Mouse (Mus musculus) neural tube, embryonic 13.5 days (tissue): ENCODE measurements around the gene Fam222b. TPM values are rescaled to one million over a fixed set of nuclear protein-coding genes. Genes with fewer than 3 reads are reported as not detected.

Experiments
- ATAC-seq: fragments of 200-750 bp; cut with Nextera tagmentation; 2 replicates; pipeline ENCODE4 v1.8.0; 2017; ENCODE audit warnings: low read depth, mild to moderate bottlenecking, moderate TSS enrichment, moderate library complexity
- H3K27ac ChIP-seq: fragments of 300-500 bp; sonication (generic); replicated peaks from 2 replicates; pipeline ENCODE4 v1.5.1; 2015; ENCODE audit warnings: moderate library complexity, mild to moderate bottlenecking, inconsistent platforms
- H3K27me3 ChIP-seq: fragments of 300-500 bp; sonication (generic); 2 replicates; pipeline ENCODE4 v1.6.1; 2015; ENCODE audit warnings: mild to moderate bottlenecking, inconsistent platforms
- H3K36me3 ChIP-seq: fragments of 300-500 bp; sonication (generic); 2 replicates; pipeline ENCODE4 v1.6.1; 2015; ENCODE audit warnings: mild to moderate bottlenecking, inconsistent platforms
- H3K4me1 ChIP-seq: fragments of 300-500 bp; sonication (generic); replicated peaks from 2 replicates; pipeline ENCODE4 v1.6.1; 2015; ENCODE audit warnings: inconsistent platforms
- H3K4me2 ChIP-seq: fragments of 300-500 bp; sonication (generic); 2 replicates; pipeline ENCODE4 v1.6.1; 2015; ENCODE audit warnings: inconsistent platforms, mild to moderate bottlenecking, moderate library complexity
- H3K4me3 ChIP-seq: fragments of 300-500 bp; sonication (generic); 2 replicates; pipeline ENCODE4 v1.5.1; 2015; ENCODE audit warnings: mild to moderate bottlenecking, inconsistent platforms
- H3K9ac ChIP-seq: fragments of 300-500 bp; sonication (generic); 2 replicates; pipeline ENCODE4 v1.6.1; 2015; ENCODE audit warnings: moderate library complexity, mild to moderate bottlenecking, inconsistent platforms
- H3K9me3 ChIP-seq: fragments of 300-500 bp; sonication (generic); 2 replicates; pipeline ENCODE4 v1.6.1; 2016; ENCODE audit warnings: inconsistent platforms
- WGBS: fragments of 180-500 bp; shearing (Covaris S2); methylation state at CpG from one replicate; pipeline ENCODE4 v1.1.7; 2015; 5-methylcytosine and 5-hydroxymethylcytosine counted together
- polyA plus RNA-seq: library from polyadenylated mRNA; unstranded; fragments of >200 nt; fragmentation: Nextera tagmentation; extraction: Ambion mirVana; gene quantifications from 2 replicates; pipeline ENCODE4 v1.2.1, GENCODE M21; 2015

The Fam222b gene
- polyA plus RNA-seq, 1 experiment from 2014 or later: 28.8 TPM

GRCm38 (mm10) chr11:78188331-78189233 lies 94.1 kb downstream of the Fam222b start, which contains the start of gene Rab34:
TSS of gene Rab34 (plus strand) at chr11:78188430.
- Histone ChIP-seq H3K27me3 (no peaks in the 10 kb centered on the region), H3K9me3 (no peaks in the 10 kb centered on the region), H3K4me3 (peak within 1 kb of the TSS; percentile 74), H3K9ac (peak within 1 kb of the TSS; percentile 97), H3K27ac (peak within 1 kb of the TSS; percentile 95), H3K4me1 (peaks cover 31% of the 10 kb centered on the region), H3K4me2 (peak within 1 kb of the TSS; percentile 68), H3K36me3 (peaks cover 31% of the 10 kb centered on the region)
- WGBS: under 1% methylated on average over 78 of the region's 80 CpGs
- peak; percentile 76 for ATAC-seq

- peaks cover 36% of the 10 kb centered on the region for H3K36me3 ChIP-seq
- peak overlapping the region; percentile 97 for H3K9ac ChIP-seq
- H3K4me1 ChIP-seq: peaks cover 27% of the 10 kb centered on the region
- no peaks in the 10 kb centered on the region for H3K9me3 ChIP-seq
- H3K27me3 ChIP-seq: no peaks in the 10 kb centered on the region
- H3K4me2 ChIP-seq: peak overlapping the region; percentile 68
- peak overlapping the region; percentile 74 for H3K4me3 ChIP-seq
- peak overlapping the region; percentile 95 for H3K27ac ChIP-seq
- under 1% methylated on average over 42 of the region's 42 CpGs for WGBS
- peak; percentile 90 for ATAC-seq
These were observed 95.0 kb downstream of the Fam222b start for GRCm38 (mm10) chr11:78189234-78190040.

GRCm38 (mm10) chr11:78190041-78190440 lies 95.6 kb downstream of the Fam222b start:
- Histone ChIP-seq H3K4me3 (peak overlapping the region; percentile 74), H3K27ac (peak overlapping the region; percentile 95), H3K36me3 (peaks cover 36% of the 10 kb centered on the region), H3K27me3 (no peaks in the 10 kb centered on the region), H3K9me3 (no peaks in the 10 kb centered on the region), H3K9ac (peak overlapping the region; percentile 97), H3K4me2 (peak overlapping the region; percentile 68), H3K4me1 (peaks cover 33% of the 10 kb centered on the region)
- no peak for ATAC-seq
- WGBS: 62% methylated on average over 6 of the region's 6 CpGs

- Histone ChIP-seq H3K9ac (no peak within 1 kb of the TSS), H3K4me3 (peak within 1 kb of the TSS; percentile 36; the same call in 1 of the 2 replicates), H3K27me3 (no peaks in the 10 kb centered on the region), H3K9me3 (no peaks in the 10 kb centered on the region), H3K27ac (no peak within 1 kb of the TSS), H3K36me3 (peaks cover 36% of the 10 kb centered on the region), H3K4me2 (peak within 1 kb of the TSS; percentile 50; the same call in 1 of the 2 replicates), H3K4me1 (peaks cover 25% of the 10 kb centered on the region)
- ATAC-seq: no peak
- 85% methylated on average over 1 of the region's 1 CpGs for WGBS
These were observed 98.7 kb downstream of the Fam222b start, which contains the start of gene Proca1 for GRCm38 (mm10) chr11:78193113-78193512. TSS of gene Proca1 (plus strand) at chr11:78193392.

- 0 out of 2 replicates have a peak, but pooled peaks have one; percentile 7 for ATAC-seq
- H3K36me3 ChIP-seq: peaks cover 36% of the 10 kb centered on the region
- no peaks in the 10 kb centered on the region for H3K27me3 ChIP-seq
- H3K27ac ChIP-seq: no peak overlapping the region
- H3K9me3 ChIP-seq: no peaks in the 10 kb centered on the region
- WGBS: 7% methylated on average over 30 of the region's 30 CpGs
- peak overlapping the region; percentile 36 for H3K4me3 ChIP-seq
- peak overlapping the region; percentile 50 for H3K4me2 ChIP-seq
- peak overlapping the region; percentile 54 for H3K9ac ChIP-seq
- H3K4me1 ChIP-seq: peaks cover 19% of the 10 kb centered on the region
These were observed 100.1 kb downstream of the Fam222b start for GRCm38 (mm10) chr11:78194411-78195100.

GRCm38 (mm10) chr11:78195101-78195863 lies 100.8 kb downstream of the Fam222b start:
- Histone ChIP-seq H3K4me1 (peaks cover 11% of the 10 kb centered on the region), H3K9ac (peak overlapping the region; percentile 54; the same call in 1 of the 2 replicates), H3K9me3 (no peaks in the 10 kb centered on the region), H3K27me3 (no peaks in the 10 kb centered on the region), H3K4me2 (peak overlapping the region; percentile 50), H3K36me3 (peaks cover 34% of the 10 kb centered on the region), H3K27ac (no peak overlapping the region), H3K4me3 (peak overlapping the region; percentile 36)
- 63% methylated on average over 23 of the region's 23 CpGs for WGBS
- no peak for ATAC-seq

- no peaks in the 10 kb centered on the region for H3K9me3 ChIP-seq
- peaks cover 22% of the 10 kb centered on the region for H3K36me3 ChIP-seq
- H3K4me2 ChIP-seq: no peak overlapping the region
- 95% methylated on average over 3 of the region's 3 CpGs for WGBS
- no peak overlapping the region for H3K9ac ChIP-seq
- ATAC-seq: no peak
- H3K27ac ChIP-seq: no peak overlapping the region
- no peaks in the 10 kb centered on the region for H3K27me3 ChIP-seq
- H3K4me3 ChIP-seq: no peak overlapping the region
- H3K4me1 ChIP-seq: peaks cover 32% of the 10 kb centered on the region
These were observed 107.9 kb downstream of the Fam222b start for GRCm38 (mm10) chr11:78202372-78202771.

GRCm38 (mm10) chr11:78204287-78204686 lies 109.8 kb downstream of the Fam222b start:
- no peak overlapping the region for H3K9ac ChIP-seq
- peak overlapping the region; percentile 91 for H3K27ac ChIP-seq
- H3K4me2 ChIP-seq: no peak overlapping the region
- no peaks in the 10 kb centered on the region for H3K9me3 ChIP-seq
- H3K36me3 ChIP-seq: peaks cover 41% of the 10 kb centered on the region
- ATAC-seq: no peak
- 50% methylated on average over 6 of the region's 6 CpGs for WGBS
- no peak overlapping the region for H3K4me3 ChIP-seq
- H3K27me3 ChIP-seq: no peaks in the 10 kb centered on the region
- H3K4me1 ChIP-seq: peaks cover 33% of the 10 kb centered on the region

- ATAC-seq: peak; percentile 58
These were observed 111.1 kb downstream of the Fam222b start for GRCm38 (mm10) chr11:78205361-78206206.

More at GRCm38 (mm10) chr11:78205361-78206206, 111.1 kb downstream of the Fam222b start:
- 15% methylated on average over 13 of the region's 13 CpGs for WGBS
- H3K27ac ChIP-seq: peak overlapping the region; percentile 91
- H3K4me2 ChIP-seq: no peak overlapping the region
- no peak overlapping the region for H3K4me3 ChIP-seq
- peaks cover 33% of the 10 kb centered on the region for H3K4me1 ChIP-seq
- H3K36me3 ChIP-seq: peaks cover 54% of the 10 kb centered on the region
- H3K9ac ChIP-seq: peak overlapping the region; percentile 43
- H3K9me3 ChIP-seq: no peaks in the 10 kb centered on the region
- H3K27me3 ChIP-seq: no peaks in the 10 kb centered on the region
